Mouse (Mus musculus) myocyte (in vitro differentiated cells): ENCODE measurements around the gene Dlgap4. TPM values are rescaled to one million over a fixed set of nuclear protein-coding genes. Genes with fewer than 3 reads are reported as not detected.

Experiments
- H3K27me3 ChIP-seq: one replicate; pipeline ENCODE4 v1.6.1; 2011; ENCODE audit not compliant: control insufficient read depth, insufficient read depth, insufficient read length
- H3K36me3 ChIP-seq: one replicate; pipeline ENCODE4 v1.6.1; 2011; ENCODE audit not compliant: control insufficient read depth, insufficient read depth
- H3K4me2 ChIP-seq: one replicate; pipeline ENCODE4 v1.6.1; 2011; ENCODE audit warnings: low read depth, control low read depth
- H3K4me3 ChIP-seq: one replicate; pipeline ENCODE4 v1.5.1; 2011; ENCODE audit warnings: mild to moderate bottlenecking, control low read depth, moderate library complexity
- H3K79me2 ChIP-seq: one replicate; pipeline ENCODE4 v1.6.1; 2011; ENCODE audit not compliant: control insufficient read depth, insufficient read depth
- H3ac ChIP-seq: one replicate; pipeline ENCODE4 v1.6.1; 2011; ENCODE audit not compliant: control insufficient read depth, insufficient read length
- CEBPB ChIP-seq: IDR thresholded peaks from 2 replicates; pipeline ENCODE4 v1.6.1; 2011; ENCODE audit warnings: mild to moderate bottlenecking, moderate library complexity; ENCODE audit not compliant: poor library complexity, insufficient read depth, severe bottlenecking
- E2F4 ChIP-seq: IDR thresholded peaks from one replicate; pipeline ENCODE4 v1.6.1; 2011; ENCODE audit warnings: mild to moderate bottlenecking, control low read depth, moderate library complexity; ENCODE audit not compliant: insufficient read depth
- MAX ChIP-seq: IDR thresholded peaks from one replicate; pipeline ENCODE4 v1.6.1; 2011; ENCODE audit warnings: low read depth, mild to moderate bottlenecking, control low read depth
- MYOD1 ChIP-seq, 3 experiments: IDR thresholded peaks; one replicate each; pipeline ENCODE4 v1.6.1; 2011; ENCODE audit warnings: control low read depth in 2 of 3, low read depth in 2 of 3, mild to moderate bottlenecking in 2 of 3, moderate library complexity in 1 of 3; ENCODE audit not compliant: insufficient read length in 2 of 3, control insufficient read depth in 1 of 3
- MYOG ChIP-seq, 3 experiments: IDR thresholded peaks; one replicate each; pipeline ENCODE4 v1.6.1; 2011; ENCODE audit warnings: control low read depth in 2 of 3, low read depth in 2 of 3, mild to moderate bottlenecking in 2 of 3; ENCODE audit not compliant: insufficient read length in 2 of 3, control insufficient read depth in 1 of 3, insufficient read depth in 1 of 3
- POLR2A ChIP-seq: IDR thresholded peaks from one replicate; pipeline ENCODE4 v1.6.1; 2011; ENCODE audit warnings: low read depth, mild to moderate bottlenecking, control low read depth, moderate library complexity; ENCODE audit not compliant: insufficient read length
- POLR2AphosphoS2 ChIP-seq: IDR thresholded peaks from one replicate; pipeline ENCODE4 v1.6.1; 2011; ENCODE audit warnings: low read depth, control low read depth; ENCODE audit not compliant: insufficient read length
- REST ChIP-seq: IDR thresholded peaks from one replicate; pipeline ENCODE4 v1.6.1; 2011; ENCODE audit warnings: mild to moderate bottlenecking, control low read depth, moderate library complexity; ENCODE audit not compliant: insufficient read depth, insufficient read length
- SRF ChIP-seq: IDR thresholded peaks from one replicate; pipeline ENCODE4 v1.6.1; 2011; ENCODE audit warnings: low read depth; ENCODE audit not compliant: control insufficient read depth, insufficient read length
- TCF12 ChIP-seq: IDR thresholded peaks from one replicate; pipeline ENCODE4 v1.6.1; 2011; ENCODE audit warnings: mild to moderate bottlenecking, control low read depth; ENCODE audit not compliant: poor library complexity, insufficient read depth, severe bottlenecking
- TCF3 ChIP-seq: IDR thresholded peaks from one replicate; pipeline ENCODE4 v1.6.1; 2011; ENCODE audit warnings: low read depth, control low read depth; ENCODE audit not compliant: insufficient read length
- USF1 ChIP-seq: IDR thresholded peaks from one replicate; pipeline ENCODE4 v1.6.1; 2011; ENCODE audit warnings: low read depth, mild to moderate bottlenecking, control low read depth, moderate library complexity
- polyA plus RNA-seq: library from polyadenylated mRNA; unstranded; fragments of >200 nt; fragmentation: generic; extraction: Trizol; gene quantifications from one replicate; pipeline ENCODE4 v1.2.1, GENCODE M21; 2012; ENCODE audit warnings: missing spikeins

Dlgap4 gene
- polyA plus RNA-seq, 1 experiment: 176 TPM

GRCm38 (mm10) chr2:156664407-156664806 is 50.9 kb downstream of the Dlgap4 start:
- Histone ChIP-seq H3K4me2 (no peak overlapping the region), H3ac (no peak overlapping the region), H3K36me3 (no peaks in the 10 kb centered on the region), H3K79me2 (no peaks in the 10 kb centered on the region), H3K4me3 (no peak overlapping the region), H3K27me3 (peaks cover 78% of the 10 kb centered on the region)
- TF ChIP-seq E2F4 (no peak), MAX (no peak), TCF12 (no peak), TCF3 (no peak), REST (no peak), SRF (no peak), MYOG (IDR thresholded peaks at IDR 0.05; ENCODE audit: control insufficient read depth in 1 of 3, insufficient read depth in 1 of 3, insufficient read length in 2 of 3, low read depth in 2 of 3) (no peak), CEBPB (no peak), MYOD1 (IDR thresholded peaks at IDR 0.05; ENCODE audit: control insufficient read depth in 1 of 3, insufficient read length in 2 of 3, low read depth in 2 of 3) (no peak), POLR2AphosphoS2 (no peak), POLR2A (no peak), USF1 (no peak)

GRCm38 (mm10) chr2:156664993-156665518 is 51.6 kb downstream of the Dlgap4 start:
- peaks cover 73% of the 10 kb centered on the region for H3K27me3 ChIP-seq
- no peak overlapping the region for H3ac ChIP-seq
- TF ChIP-seq MYOD1 (IDR thresholded peaks at IDR 0.05; ENCODE audit: control insufficient read depth in 1 of 3, insufficient read length in 2 of 3, low read depth in 2 of 3) (peak in 1 of 3 experiments; percentile 57), REST (no peak), MYOG (IDR thresholded peaks at IDR 0.05; ENCODE audit: control insufficient read depth in 1 of 3, insufficient read depth in 1 of 3, insufficient read length in 2 of 3, low read depth in 2 of 3) (peak in 2 of 3 experiments; percentile 31 to 80)
- no peaks in the 10 kb centered on the region for H3K36me3 ChIP-seq
- H3K4me3 ChIP-seq: no peak overlapping the region
- H3K4me2 ChIP-seq: no peak overlapping the region
- H3K79me2 ChIP-seq: no peaks in the 10 kb centered on the region

DNA sequence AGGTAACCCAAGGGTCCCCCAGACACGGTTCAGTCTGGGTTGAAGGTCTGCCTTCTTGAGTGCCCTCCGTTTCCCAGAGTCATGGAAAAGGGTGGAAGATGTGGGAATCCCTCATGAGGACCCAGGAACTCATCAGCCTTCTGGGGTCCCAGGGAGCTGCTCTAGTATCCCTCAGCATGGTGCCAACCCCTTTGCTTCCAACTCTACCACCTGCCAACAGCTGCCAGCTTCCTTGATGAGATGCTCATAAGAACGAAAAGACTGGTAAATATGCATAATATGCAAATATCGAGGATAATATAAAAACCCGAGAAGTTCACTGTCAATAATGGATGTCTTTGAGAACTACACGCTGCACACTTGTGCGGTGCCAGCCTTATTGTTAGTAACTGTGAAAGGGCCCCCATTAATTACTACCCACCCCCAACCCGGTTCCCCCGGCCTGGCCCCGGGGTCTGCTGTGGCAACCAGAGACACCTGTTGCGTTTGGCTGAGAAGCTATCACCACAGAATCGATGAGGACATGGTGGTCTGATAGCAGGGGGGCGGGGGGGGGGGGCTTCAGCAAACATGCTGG is 52.2 kb downstream of the Dlgap4 start:
- Histone ChIP-seq H3K27me3 (peaks cover 74% of the 10 kb centered on the region), H3K79me2 (no peaks in the 10 kb centered on the region), H3K4me2 (no peak overlapping the region), H3ac (no peak overlapping the region), H3K36me3 (no peaks in the 10 kb centered on the region), H3K4me3 (no peak overlapping the region)
- no peak for TF ChIP-seq TCF3
- TF ChIP-seq REST: no peak
- TF ChIP-seq SRF: no peak
- TF ChIP-seq MYOD1 (IDR thresholded peaks at IDR 0.05; ENCODE audit: control insufficient read depth in 1 of 3, insufficient read length in 2 of 3, low read depth in 2 of 3): no peak
- TF ChIP-seq E2F4: no peak
- TF ChIP-seq POLR2AphosphoS2: no peak
- TF ChIP-seq MAX: no peak

- H3K79me2 ChIP-seq: no peaks in the 10 kb centered on the region
- TF ChIP-seq TCF3 (peak; percentile 28), USF1 (no peak), MYOD1 (IDR thresholded peaks at IDR 0.05; ENCODE audit: control insufficient read depth in 1 of 3, insufficient read length in 2 of 3, low read depth in 2 of 3) (peak in 2 of 3 experiments; percentile 46 to 88), MAX (no peak), POLR2A (no peak), MYOG (IDR thresholded peaks at IDR 0.05; ENCODE audit: control insufficient read depth in 1 of 3, insufficient read depth in 1 of 3, insufficient read length in 2 of 3, low read depth in 2 of 3) (peak; percentile 19 to 93 (median 63)), SRF (no peak)
- no peak overlapping the region for H3K4me3 ChIP-seq
- no peaks in the 10 kb centered on the region for H3K36me3 ChIP-seq
- H3K4me2 ChIP-seq: no peak overlapping the region
- H3ac ChIP-seq: no peak overlapping the region
- H3K27me3 ChIP-seq: peaks cover 73% of the 10 kb centered on the region
Measured at GRCm38 (mm10) chr2:156666231-156666630, 52.7 kb downstream of the Dlgap4 start.

- H3K36me3 ChIP-seq: no peaks in the 10 kb centered on the region
- H3K4me2 ChIP-seq: no peak overlapping the region
- TF ChIP-seq REST (no peak), MYOD1 (IDR thresholded peaks at IDR 0.05; ENCODE audit: control insufficient read depth in 1 of 3, insufficient read length in 2 of 3, low read depth in 2 of 3) (no peak), USF1 (no peak), MAX (no peak), TCF3 (no peak), POLR2A (no peak), SRF (no peak)
- no peaks in the 10 kb centered on the region for H3K79me2 ChIP-seq
- H3K27me3 ChIP-seq: peaks cover 74% of the 10 kb centered on the region
- no peak overlapping the region for H3K4me3 ChIP-seq
- H3ac ChIP-seq: no peak overlapping the region
Measured at GRCm38 (mm10) chr2:156667290-156667689, 53.8 kb downstream of the Dlgap4 start.
